Mouse (Mus musculus) hindlimb bud, embryonic 11.5 days (tissue): ENCODE data around the gene Morn1.

Experiments
- DNase-seq: peaks from one replicate; pipeline ENCODE4 v3.0.0-alpha.2; 2012; ENCODE audit warnings: low read depth, low spot score; ENCODE audit errors: extremely low spot score

Morn1 gene

DNA sequence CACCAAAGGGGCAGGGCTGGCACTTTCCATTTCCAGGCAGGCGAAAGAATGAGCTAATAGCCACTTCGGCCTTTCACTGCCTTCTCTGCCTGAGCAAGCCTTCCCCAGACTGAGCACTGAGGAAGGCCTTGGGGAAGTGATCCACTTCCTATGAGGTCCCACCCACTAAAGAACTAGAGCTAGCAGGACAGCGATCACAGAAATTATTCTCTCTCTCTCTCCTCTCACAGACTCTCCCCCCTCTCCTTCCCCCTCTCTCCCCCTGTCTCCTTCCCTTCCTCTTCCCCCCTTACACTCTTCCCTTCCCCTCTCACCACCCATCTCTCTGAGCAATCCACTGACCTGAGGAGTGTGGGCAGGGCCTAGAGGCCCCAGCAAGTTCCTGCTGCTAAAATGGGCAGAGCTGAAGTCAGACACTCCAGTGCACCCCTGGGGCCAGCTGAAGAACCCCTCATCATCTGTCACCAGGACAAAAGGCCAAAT, 100.9 kb downstream of the Morn1 start:
- no peak for DNase-seq

DNA sequence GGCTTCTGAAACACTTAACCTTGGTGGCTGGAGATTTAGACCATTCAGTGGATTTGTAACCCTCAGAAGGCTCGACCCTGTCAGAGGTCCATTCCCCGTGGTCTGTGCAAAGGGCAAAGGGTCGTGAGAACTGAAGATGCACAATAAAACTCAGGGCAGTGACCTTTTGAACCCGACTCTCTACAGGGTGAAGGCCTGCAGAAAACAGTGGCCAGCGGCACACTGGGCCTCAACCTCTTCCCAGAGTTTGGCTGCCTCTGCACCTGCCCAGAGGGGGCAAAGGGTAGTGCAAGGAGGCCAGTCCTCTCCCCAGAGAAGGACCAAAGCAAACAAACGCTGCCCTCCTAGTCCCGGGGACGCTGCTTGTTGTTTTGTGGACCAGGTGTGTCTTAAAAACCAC, 102.0 kb downstream of the Morn1 start:
- DNase-seq, result no peak

DNA sequence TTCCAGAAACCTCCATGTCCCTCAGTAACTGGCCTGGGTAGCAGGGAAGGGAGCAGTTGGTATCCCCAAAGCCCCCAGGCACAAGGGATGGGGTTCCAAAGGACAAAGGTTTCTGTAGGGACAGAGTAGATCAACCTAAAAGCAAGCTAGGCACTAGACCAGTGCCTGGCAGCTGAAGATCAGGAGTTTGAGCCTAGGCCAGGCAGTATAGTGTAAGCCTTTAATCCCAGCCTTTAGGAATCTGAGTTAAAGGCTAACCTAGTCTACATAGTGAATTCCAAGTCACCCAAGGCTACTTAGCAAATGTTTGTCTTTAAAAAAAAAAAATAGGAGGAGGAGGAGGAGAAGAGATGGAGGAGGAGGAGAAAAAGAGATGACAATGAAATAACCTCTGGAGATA, 102.4 kb downstream of the Morn1 start:
- no peak for DNase-seq

DNA sequence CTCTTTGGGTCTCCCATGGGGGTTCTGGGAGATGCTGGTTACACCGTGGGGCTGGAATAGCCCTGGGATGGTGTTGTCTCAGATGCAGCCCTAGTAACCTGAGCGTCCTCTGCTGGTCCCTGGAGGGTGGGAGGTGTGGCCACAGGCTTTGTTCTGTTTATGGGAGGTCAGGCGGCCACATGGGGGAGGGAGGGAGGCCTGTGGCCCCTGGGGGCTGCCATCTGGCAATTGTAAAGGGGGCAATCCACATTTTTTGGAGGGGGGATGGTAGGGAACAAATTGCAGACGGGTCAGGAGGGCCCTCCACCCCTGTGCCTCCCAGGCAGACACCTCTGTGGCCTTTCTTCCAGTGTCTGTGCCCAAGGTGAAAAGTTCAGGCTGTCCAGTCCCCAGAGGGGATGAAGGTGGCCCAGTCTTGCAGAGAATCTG, 103.3 kb downstream of the Morn1 start:
- DNase-seq, result no peak

DNA sequence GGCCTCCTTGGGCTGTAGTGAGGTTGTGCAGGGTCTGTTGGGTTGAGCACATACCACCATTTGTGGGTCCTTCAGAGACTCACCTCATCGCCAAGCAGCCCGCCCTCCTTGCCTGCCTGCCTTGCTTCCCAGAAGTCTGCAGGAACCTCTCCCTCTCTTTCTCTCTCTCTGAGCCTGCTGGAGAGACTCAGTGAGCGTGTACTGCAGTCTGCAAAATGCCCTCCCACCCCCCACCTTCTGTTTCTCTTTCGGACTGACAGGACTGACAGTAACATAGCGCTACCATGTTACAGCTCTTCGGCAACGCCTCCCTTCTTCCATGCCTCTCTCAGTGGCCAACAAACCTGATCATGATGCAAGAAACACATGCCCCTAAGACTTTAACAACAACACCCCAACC, 103.9 kb downstream of the Morn1 start:
- no peak for DNase-seq
